Mouse (Mus musculus) ES-Bruce4 (cell line): Measurements from ENCODE around the gene Rapgef1.

Experiments
- EP300 ChIP-seq: IDR thresholded peaks from 2 replicates; pipeline ENCODE4 v1.6.1; 2011; ENCODE audit warnings: low read depth, low read length; ENCODE audit not compliant: insufficient read depth
- POLR2A ChIP-seq: IDR thresholded peaks from one replicate; pipeline ENCODE4 v1.8.1; 2011; ENCODE audit warnings: low read length; ENCODE audit not compliant: insufficient read depth

DNA sequence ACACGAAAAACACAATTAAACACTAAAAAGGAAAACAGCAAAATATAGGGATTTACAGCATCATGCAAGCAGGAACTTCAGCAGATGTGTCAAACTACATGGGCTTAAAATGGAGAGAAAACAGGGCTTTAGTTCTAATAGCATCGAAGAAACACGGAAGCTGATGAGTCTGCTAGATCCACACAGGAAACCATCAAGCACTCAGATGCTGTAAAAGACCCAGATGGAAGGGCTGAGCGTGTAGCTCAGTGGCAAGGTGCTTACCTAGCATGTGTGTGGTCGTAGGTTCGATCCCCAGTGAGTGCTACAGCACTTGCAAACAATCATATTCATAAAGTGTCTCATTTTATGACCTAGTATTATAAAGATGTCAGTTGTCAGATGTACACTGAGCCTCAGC is 121.7 kb downstream of the Rapgef1 start:
- TF ChIP-seq POLR2A (no peak), EP300 (no peak)
